Mouse (Mus musculus) urinary bladder, postnatal 25 days (tissue): ENCODE measurements around the gene Atp13a1.

ENCODE experiments used
- DNase-seq: peaks from one replicate; pipeline ENCODE4 v3.0.0; 2022; ENCODE audit warnings: low spot score

Atp13a1 gene

GRCm38 (mm10) chr8:69790773-69791367, at the start of gene Atp13a1, which contains the start of gene Zfp866:
Gene Atp13a1, plus strand, starts transcription at chr8:69791163.
Gene Zfp866, minus strand, starts transcription at chr8:69791178.
- peak; percentile 85 for DNase-seq

GRCm38 (mm10) chr8:69741231-69741630, 49.7 kb upstream of the Atp13a1 start:
- DNase-seq: no peak

GRCm38 (mm10) chr8:69749544-69750454, 41.2 kb upstream of the Atp13a1 start, which contains the start of gene Zfp963:
Gene Zfp963, minus strand, starts transcription at chr8:69749970.
- DNase-seq: peak; percentile 96

- DNase-seq: no peak
Observed at GRCm38 (mm10) chr8:69752437-69752836, 38.5 kb upstream of the Atp13a1 start.

GRCm38 (mm10) chr8:69758316-69758715, 32.6 kb upstream of the Atp13a1 start:
- DNase-seq: no peak

GRCm38 (mm10) chr8:69761814-69762445, 29.0 kb upstream of the Atp13a1 start:
- DNase-seq: no peak

- no peak for DNase-seq
Observed at GRCm38 (mm10) chr8:69771221-69771620, 19.7 kb upstream of the Atp13a1 start.

- DNase-seq: no peak
Observed at GRCm38 (mm10) chr8:69772106-69772505, 18.9 kb upstream of the Atp13a1 start.

- DNase-seq: peak; percentile 76
Observed at GRCm38 (mm10) chr8:69774503-69775148, 16.3 kb upstream of the Atp13a1 start, which contains the start of gene Gm20422. Gene Gm20422, minus strand, starts transcription at chr8:69774886.

GRCm38 (mm10) chr8:69775149-69775534, 15.8 kb upstream of the Atp13a1 start:
- peak; percentile 1 for DNase-seq

GRCm38 (mm10) chr8:69777111-69777510, 13.9 kb upstream of the Atp13a1 start:
- DNase-seq: peak; percentile 2

- DNase-seq: peak; percentile 2
Observed at GRCm38 (mm10) chr8:69789105-69789504, 1.9 kb upstream of the Atp13a1 start.

GRCm38 (mm10) chr8:69789731-69790130, 1.2 kb upstream of the Atp13a1 start:
- peak; percentile 2 for DNase-seq

- DNase-seq: peak; percentile 2
Observed at GRCm38 (mm10) chr8:69790364-69790763, 599 bp upstream of the Atp13a1 start.

GRCm38 (mm10) chr8:69791415-69792068, 579 bp downstream of the Atp13a1 start:
- DNase-seq: peak; percentile 29

GRCm38 (mm10) chr8:69793666-69794065, 2.7 kb downstream of the Atp13a1 start:
- peak; percentile 3 for DNase-seq

GRCm38 (mm10) chr8:69794096-69794495, 3.1 kb downstream of the Atp13a1 start:
- DNase-seq: no peak

- DNase-seq: peak; percentile 2
Observed at GRCm38 (mm10) chr8:69794901-69795300, 3.9 kb downstream of the Atp13a1 start.

GRCm38 (mm10) chr8:69796721-69797345, 5.9 kb downstream of the Atp13a1 start:
- peak; percentile 1 for DNase-seq

GRCm38 (mm10) chr8:69797661-69798060, 6.7 kb downstream of the Atp13a1 start:
- peak; percentile 1 for DNase-seq

- peak; percentile 2 for DNase-seq
Observed at GRCm38 (mm10) chr8:69799261-69799660, 8.3 kb downstream of the Atp13a1 start.
